Mouse (Mus musculus) embryonic facial prominence, embryonic 12.5 days (tissue): ENCODE measurements around the gene Arhgap1. TPM values are rescaled to one million over a fixed set of nuclear protein-coding genes. Genes with fewer than 3 reads are reported as not detected.

Experiments
- ATAC-seq: fragments of 200-750 bp; cut with Nextera tagmentation; 2 replicates; pipeline ENCODE4 v1.8.0; 2017; ENCODE audit not compliant: insufficient number of reproducible peaks, insufficient read depth, low FRiP score, low TSS enrichment
- H3K27ac ChIP-seq: fragments of 300-500 bp; sonication (generic); 2 replicates; pipeline ENCODE4 v1.5.1; 2016; ENCODE audit warnings: mild to moderate bottlenecking
- H3K27me3 ChIP-seq: fragments of 300-500 bp; sonication (generic); 2 replicates; pipeline ENCODE4 v1.6.1; 2016; ENCODE audit warnings: mild to moderate bottlenecking, moderate library complexity
- H3K36me3 ChIP-seq: fragments of 300-500 bp; sonication (generic); 2 replicates; pipeline ENCODE4 v1.6.1; 2016; ENCODE audit warnings: mild to moderate bottlenecking
- H3K4me1 ChIP-seq: fragments of 300-500 bp; sonication (generic); 2 replicates; pipeline ENCODE4 v1.6.1; 2016
- H3K4me2 ChIP-seq: fragments of 300-500 bp; sonication (generic); replicated peaks from 2 replicates; pipeline ENCODE4 v1.6.1; 2016; ENCODE audit warnings: mild to moderate bottlenecking, moderate library complexity
- H3K4me3 ChIP-seq: fragments of 300-500 bp; sonication (generic); 2 replicates; pipeline ENCODE4 v1.5.1; 2016; ENCODE audit warnings: mild to moderate bottlenecking
- H3K9ac ChIP-seq: fragments of 300-500 bp; sonication (generic); 2 replicates; pipeline ENCODE4 v1.6.1; 2016; ENCODE audit warnings: mild to moderate bottlenecking, moderate library complexity
- H3K9me3 ChIP-seq: fragments of 300-500 bp; sonication (generic); 2 replicates; pipeline ENCODE4 v1.6.1; 2016; ENCODE audit warnings: mild to moderate bottlenecking, moderate library complexity
- WGBS: fragments of 180-500 bp; shearing (Covaris S2); methylation state at CpG from one replicate; pipeline ENCODE4 v1.1.7; 2016; 5-methylcytosine and 5-hydroxymethylcytosine counted together
- polyA plus RNA-seq: library from polyadenylated mRNA; unstranded; fragments of >200 nt; fragmentation: Nextera tagmentation; extraction: Ambion mirVana; gene quantifications from 2 replicates; pipeline ENCODE4 v1.2.1, GENCODE M21; 2016

The Arhgap1 gene
- polyA plus RNA-seq, 1 experiment from 2014 or later: 102 TPM

DNA sequence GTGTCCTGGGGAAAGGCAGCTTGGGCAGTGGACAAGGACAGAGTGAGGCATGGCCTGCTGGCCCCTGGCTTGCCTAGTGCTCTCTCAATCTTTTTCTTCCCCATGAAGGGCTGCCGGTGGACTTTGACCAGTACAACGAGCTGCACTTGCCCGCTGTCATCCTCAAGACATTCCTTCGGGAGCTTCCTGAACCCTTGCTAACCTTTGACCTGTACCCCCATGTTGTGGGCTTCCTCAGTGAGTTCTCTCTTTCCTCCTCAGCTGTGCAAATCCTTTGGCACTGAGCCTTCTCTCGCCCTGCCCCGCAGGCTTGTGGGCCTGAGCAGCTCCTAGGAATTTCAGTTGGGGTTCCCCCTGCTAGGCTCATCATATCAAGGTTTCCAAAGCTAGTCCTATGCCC, 20.4 kb downstream of the Arhgap1 start:
- 88% methylated on average over 6 of the region's 6 CpGs for WGBS
- Histone ChIP-seq H3K9ac (no peak overlapping the region), H3K4me1 (no peaks in the 10 kb centered on the region), H3K27me3 (no peaks in the 10 kb centered on the region), H3K4me2 (no peak overlapping the region), H3K9me3 (no peaks in the 10 kb centered on the region), H3K4me3 (no peak overlapping the region), H3K27ac (no peak overlapping the region), H3K36me3 (peaks cover 73% of the 10 kb centered on the region)
- no peak for ATAC-seq

DNA sequence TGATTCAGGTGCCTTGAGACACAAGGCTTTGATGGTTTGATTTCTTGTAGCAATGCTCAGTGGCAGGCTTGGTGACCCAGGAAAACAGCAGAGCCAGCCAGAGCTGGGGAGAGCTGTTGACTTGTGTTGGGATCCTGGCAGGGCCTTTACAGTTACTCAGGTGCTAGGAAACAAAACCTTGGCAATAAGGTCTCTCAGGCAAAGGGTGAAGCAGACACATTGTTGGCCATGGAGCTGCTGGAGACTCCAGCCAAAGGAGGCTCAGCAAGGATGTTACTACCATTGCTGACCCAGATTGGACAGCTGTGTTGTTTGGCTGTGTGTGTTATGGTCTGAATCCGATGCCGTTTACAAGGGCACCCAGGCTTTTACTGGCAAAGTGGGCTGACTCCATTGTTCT, 23.9 kb downstream of the Arhgap1 start:
- Histone ChIP-seq H3K4me2 (no peak overlapping the region), H3K9me3 (no peaks in the 10 kb centered on the region), H3K9ac (no peak overlapping the region), H3K4me1 (no peaks in the 10 kb centered on the region), H3K27ac (no peak overlapping the region), H3K27me3 (no peaks in the 10 kb centered on the region), H3K4me3 (no peak overlapping the region), H3K36me3 (peaks cover 82% of the 10 kb centered on the region)
- no peak for ATAC-seq
- 100% methylated on average over 2 of the region's 2 CpGs for WGBS

DNA sequence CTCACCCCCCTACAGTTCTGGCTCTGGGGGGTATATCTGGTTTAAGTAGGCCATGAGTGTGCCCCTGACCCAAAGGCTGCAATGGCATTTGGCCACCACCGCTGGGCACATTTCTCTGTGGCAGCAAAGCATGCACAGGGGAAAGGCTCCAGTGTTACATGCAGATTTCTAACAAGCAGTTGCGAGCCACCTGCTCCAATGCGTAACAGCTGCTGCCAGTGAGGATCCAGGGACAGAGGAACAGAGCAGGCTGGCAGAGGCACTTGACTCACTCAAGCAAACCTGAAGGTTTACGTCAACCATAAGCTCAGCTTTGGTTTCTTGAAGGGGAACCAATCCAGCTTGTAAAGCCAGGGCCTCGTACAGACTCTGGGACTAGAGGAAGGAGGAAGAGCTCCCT, 25.2 kb downstream of the Arhgap1 start:
- Histone ChIP-seq H3K4me3 (no peak overlapping the region), H3K4me2 (no peak overlapping the region), H3K9ac (no peak overlapping the region), H3K27me3 (no peaks in the 10 kb centered on the region), H3K36me3 (peaks cover 81% of the 10 kb centered on the region), H3K27ac (no peak overlapping the region), H3K4me1 (no peaks in the 10 kb centered on the region), H3K9me3 (no peaks in the 10 kb centered on the region)
- ATAC-seq: no peak
- WGBS: 83% methylated on average over 5 of the region's 5 CpGs

DNA sequence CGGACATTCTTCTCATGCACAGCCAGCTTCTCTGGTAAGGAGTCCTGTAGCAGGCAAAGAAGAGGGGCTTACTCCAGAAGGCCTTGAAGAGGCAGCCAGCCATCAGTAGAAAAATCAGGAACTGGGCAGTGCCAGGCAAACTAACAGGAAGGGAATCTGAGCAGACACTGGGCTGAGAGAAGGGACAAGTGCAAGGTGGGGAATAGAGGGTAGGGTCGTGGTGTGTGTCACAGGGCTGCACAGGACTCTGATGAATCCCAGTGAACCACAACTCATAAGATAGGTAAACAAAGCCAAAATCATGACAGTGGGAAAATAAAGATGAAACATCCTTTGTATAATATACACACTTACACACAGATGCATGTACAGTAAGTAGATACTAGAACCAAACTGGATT, 26.8 kb downstream of the Arhgap1 start:
- peaks cover 76% of the 10 kb centered on the region for H3K36me3 ChIP-seq
- H3K4me3 ChIP-seq: no peak overlapping the region
- no peaks in the 10 kb centered on the region for H3K9me3 ChIP-seq
- no peak overlapping the region for H3K27ac ChIP-seq
- H3K4me1 ChIP-seq: no peaks in the 10 kb centered on the region
- no peak overlapping the region for H3K4me2 ChIP-seq
- H3K27me3 ChIP-seq: no peaks in the 10 kb centered on the region
- ATAC-seq: no peak
- no peak overlapping the region for H3K9ac ChIP-seq
- 82% methylated on average over 2 of the region's 2 CpGs for WGBS

DNA sequence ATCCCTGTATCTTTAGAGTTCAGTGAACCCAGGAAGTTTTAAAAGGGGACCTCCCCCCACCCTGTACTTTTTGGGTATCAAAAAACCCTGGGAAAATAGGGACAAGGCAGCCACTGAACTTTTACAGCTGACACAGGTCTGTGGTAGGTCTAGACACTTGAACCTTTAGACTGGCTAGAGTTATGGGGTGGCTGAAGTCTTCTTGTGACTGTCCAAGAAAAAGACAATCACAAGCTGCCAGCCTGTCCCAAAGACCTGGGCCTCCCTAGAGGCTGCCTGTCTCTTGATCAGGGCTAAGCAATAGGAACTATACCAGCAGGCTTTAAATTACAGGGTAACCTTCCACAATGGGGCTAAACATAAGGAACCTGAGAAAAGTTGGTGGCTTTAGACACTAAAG, 27.3 kb downstream of the Arhgap1 start:
- no peak overlapping the region for H3K9ac ChIP-seq
- H3K27ac ChIP-seq: no peak overlapping the region
- ATAC-seq: no peak
- H3K4me3 ChIP-seq: no peak overlapping the region
- H3K27me3 ChIP-seq: no peaks in the 10 kb centered on the region
- H3K4me1 ChIP-seq: no peaks in the 10 kb centered on the region
- H3K4me2 ChIP-seq: no peak overlapping the region
- H3K9me3 ChIP-seq: no peaks in the 10 kb centered on the region
- peaks cover 76% of the 10 kb centered on the region for H3K36me3 ChIP-seq

DNA sequence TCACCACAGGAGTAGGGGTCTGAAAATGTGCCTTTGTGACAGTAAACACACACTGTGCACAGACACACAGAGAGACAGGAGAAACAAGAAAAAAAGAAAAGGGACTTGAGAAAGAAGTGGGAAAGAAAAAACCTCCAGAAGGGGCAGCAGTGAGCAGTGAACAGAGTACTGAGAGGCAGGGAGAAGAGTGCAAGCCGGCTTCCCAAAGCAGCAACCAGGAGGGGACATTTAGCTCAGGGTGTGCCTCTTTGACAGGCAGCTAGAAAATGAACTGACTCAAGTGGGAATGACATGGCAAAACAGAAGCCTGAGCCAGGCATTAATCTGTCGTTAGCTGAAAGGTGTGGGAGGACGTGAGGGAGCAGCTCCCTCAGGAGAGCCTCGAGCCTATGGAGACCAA, 33.2 kb downstream of the Arhgap1 start:
- ATAC-seq: no peak

DNA sequence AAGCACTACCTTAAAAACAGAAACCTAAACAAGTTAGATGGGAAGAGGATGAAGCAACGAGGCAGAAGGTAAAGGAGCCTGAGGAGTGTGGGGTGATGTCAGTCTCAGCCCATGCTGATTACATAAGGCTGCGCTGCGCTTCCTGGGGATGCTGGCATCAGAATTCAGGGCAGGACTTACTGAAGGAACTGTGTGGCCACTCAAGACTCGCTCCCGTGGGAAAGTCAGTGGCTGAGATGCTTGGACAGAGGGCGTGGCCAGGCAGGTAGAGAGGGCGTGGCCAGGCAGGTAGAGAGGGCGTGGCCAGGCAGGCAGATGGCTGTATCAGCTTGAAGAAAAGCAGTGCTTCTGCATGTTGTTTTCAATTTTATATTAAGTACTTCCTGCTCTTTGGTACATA, 34.3 kb downstream of the Arhgap1 start:
- no peaks in the 10 kb centered on the region for H3K27me3 ChIP-seq
- no peak overlapping the region for H3K9ac ChIP-seq
- H3K4me1 ChIP-seq: no peaks in the 10 kb centered on the region
- no peak overlapping the region for H3K4me2 ChIP-seq
- H3K27ac ChIP-seq: no peak overlapping the region
- ATAC-seq: no peak
- H3K4me3 ChIP-seq: no peak overlapping the region
- H3K9me3 ChIP-seq: no peaks in the 10 kb centered on the region
- WGBS: 79% methylated on average over 8 of the region's 8 CpGs
- H3K36me3 ChIP-seq: peaks cover 78% of the 10 kb centered on the region

More for the DNA sequence above, 33.2 kb downstream of the Arhgap1 start:
- H3K36me3 ChIP-seq: peaks cover 81% of the 10 kb centered on the region
- no peaks in the 10 kb centered on the region for H3K4me1 ChIP-seq
- H3K27ac ChIP-seq: no peak overlapping the region
- no peak overlapping the region for H3K9ac ChIP-seq
- no peaks in the 10 kb centered on the region for H3K9me3 ChIP-seq
- 63% methylated on average over 4 of the region's 4 CpGs for WGBS
- H3K4me3 ChIP-seq: no peak overlapping the region
- no peaks in the 10 kb centered on the region for H3K27me3 ChIP-seq
- H3K4me2 ChIP-seq: no peak overlapping the region

DNA sequence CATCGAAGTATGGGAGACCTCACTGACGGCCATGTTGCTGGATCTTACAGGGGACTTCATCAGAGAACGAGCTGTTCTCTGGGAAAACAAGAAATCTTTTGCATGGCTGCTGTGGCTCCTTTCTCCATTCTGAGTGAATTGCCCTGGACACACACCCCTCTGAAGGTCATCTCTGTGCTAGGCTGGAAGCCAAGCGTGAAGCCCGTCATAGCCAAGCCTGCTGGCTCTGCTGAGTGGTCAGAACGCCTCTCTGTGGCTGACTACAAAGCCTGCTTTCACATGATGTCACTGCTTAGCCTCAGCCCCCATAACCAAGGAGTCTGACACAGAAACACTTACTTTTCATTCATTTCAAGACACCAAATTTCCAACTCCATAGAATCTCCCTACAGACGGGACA, 39.8 kb downstream of the Arhgap1 start:
- peaks cover 48% of the 10 kb centered on the region for H3K36me3 ChIP-seq
- 75% methylated on average over 7 of the region's 7 CpGs for WGBS
- no peaks in the 10 kb centered on the region for H3K27me3 ChIP-seq
- H3K9ac ChIP-seq: no peak overlapping the region
- no peak overlapping the region for H3K4me3 ChIP-seq
- H3K27ac ChIP-seq: no peak overlapping the region
- H3K4me1 ChIP-seq: no peaks in the 10 kb centered on the region
- H3K4me2 ChIP-seq: no peak overlapping the region
- no peaks in the 10 kb centered on the region for H3K9me3 ChIP-seq
- no peak for ATAC-seq

DNA sequence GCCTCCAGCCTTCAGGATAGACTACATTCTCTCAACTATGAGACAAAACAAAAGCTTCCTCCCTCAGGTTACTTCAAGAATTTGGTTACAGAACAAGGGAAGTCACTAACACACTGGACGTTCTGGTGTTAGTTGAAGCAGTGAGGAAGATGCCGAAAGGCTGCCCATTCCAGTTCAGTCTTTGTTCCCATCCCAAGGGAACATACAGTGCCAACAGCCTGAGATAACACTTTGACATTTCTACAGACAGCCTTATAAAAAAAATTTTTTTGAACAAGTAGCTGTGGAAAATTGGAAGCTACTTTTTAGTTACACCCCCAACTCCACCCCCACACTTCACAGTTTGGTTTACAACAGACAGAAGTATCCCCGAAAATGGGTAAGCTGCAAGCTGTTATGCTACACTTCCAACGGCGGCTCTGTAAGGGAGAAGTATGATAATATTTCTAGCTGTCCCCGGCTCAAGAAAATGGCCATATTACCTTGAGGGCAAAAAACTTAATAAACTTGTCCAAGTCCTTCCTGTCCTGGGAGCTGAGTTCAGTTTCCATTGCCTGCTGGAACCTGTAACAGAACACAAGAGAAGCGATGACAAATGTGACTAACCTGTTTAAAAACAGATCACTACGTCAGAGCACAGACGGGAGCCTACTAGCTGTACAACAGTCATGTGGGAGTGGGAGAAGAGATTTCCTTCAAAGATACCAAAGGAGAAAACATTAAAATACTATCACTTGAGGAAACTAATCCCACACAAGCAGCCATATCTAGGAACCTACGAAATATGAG, 46.0 kb downstream of the Arhgap1 start:
- no peaks in the 10 kb centered on the region for H3K27me3 ChIP-seq
- peaks cover 9% of the 10 kb centered on the region for H3K36me3 ChIP-seq
- no peaks in the 10 kb centered on the region for H3K4me1 ChIP-seq
- no peak overlapping the region for H3K27ac ChIP-seq
- no peak overlapping the region for H3K9ac ChIP-seq
- no peak for ATAC-seq
- no peak overlapping the region for H3K4me3 ChIP-seq
- 88% methylated on average over 10 of the region's 10 CpGs for WGBS
- no peaks in the 10 kb centered on the region for H3K9me3 ChIP-seq
- no peak overlapping the region for H3K4me2 ChIP-seq

DNA sequence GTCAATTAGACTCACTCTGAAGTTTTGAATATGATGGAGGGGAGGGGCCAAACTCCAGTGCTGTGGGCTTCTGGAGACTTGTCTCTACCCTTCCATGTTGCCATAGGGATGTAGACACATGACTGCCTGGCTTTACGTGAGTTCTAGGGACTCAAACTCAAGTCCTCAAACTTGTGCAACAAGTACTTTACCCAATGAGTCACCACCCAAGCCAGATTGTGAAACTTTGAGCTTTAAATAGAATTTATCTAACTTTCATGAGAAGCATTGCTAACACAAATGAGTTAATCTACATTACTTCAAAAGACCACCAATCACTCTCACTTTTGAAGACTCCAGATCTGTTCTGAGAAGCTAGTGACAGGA, 46.5 kb downstream of the Arhgap1 start:
- no peak for ATAC-seq
- H3K4me3 ChIP-seq: no peak overlapping the region
- H3K4me2 ChIP-seq: no peak overlapping the region
- H3K9ac ChIP-seq: no peak overlapping the region
- no peaks in the 10 kb centered on the region for H3K4me1 ChIP-seq
- H3K9me3 ChIP-seq: no peaks in the 10 kb centered on the region
- H3K27ac ChIP-seq: no peak overlapping the region
- 79% methylated on average over 1 of the region's 1 CpGs for WGBS
- no peaks in the 10 kb centered on the region for H3K27me3 ChIP-seq
- peaks cover 9% of the 10 kb centered on the region for H3K36me3 ChIP-seq

DNA sequence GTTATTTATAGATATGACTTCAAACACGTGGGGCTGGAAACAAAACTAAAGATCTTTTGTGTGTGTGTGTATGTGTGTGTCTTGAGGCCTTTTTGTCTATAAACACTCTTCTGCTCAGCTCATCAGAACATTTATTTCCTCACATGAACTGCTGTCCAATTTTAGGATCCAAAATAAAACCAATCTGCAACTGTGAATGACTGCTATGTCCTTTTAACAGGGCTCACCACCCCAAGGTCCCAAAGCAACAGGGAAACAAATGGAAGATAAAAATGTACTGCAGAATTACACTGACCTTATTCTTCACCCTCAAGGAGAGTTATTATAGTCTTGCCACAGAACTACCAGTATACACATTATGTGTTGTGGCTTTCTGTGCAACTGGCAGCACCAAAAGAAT, 49.6 kb downstream of the Arhgap1 start:
- Histone ChIP-seq H3K9me3 (no peaks in the 10 kb centered on the region), H3K27me3 (no peaks in the 10 kb centered on the region), H3K9ac (no peak overlapping the region), H3K4me3 (no peak overlapping the region), H3K27ac (no peak overlapping the region), H3K36me3 (0 out of 2 replicates have a peak, but pooled peaks cover 2% of the 10 kb centered on the region), H3K4me2 (no peak overlapping the region), H3K4me1 (no peaks in the 10 kb centered on the region)
- no peak for ATAC-seq
- 84% methylated on average over 1 of the region's 1 CpGs for WGBS

DNA sequence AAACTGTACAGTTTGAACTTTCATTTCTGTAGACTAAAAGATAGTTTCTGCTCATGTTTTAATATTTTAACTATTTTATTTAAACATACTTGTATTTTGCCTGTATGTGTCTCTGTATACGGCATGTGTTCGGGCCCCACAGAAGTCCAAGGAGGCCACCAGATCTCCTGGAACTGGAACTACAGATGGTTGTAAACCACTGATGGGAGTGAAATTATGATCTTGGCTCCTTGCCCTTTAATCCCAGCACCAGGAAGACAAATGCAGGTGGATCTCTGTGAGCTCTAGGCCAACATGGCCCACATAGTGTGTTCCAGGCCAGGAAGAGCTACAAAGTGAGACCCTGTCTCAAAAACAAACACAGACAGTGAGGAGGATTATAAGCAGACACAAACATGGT, 51.7 kb downstream of the Arhgap1 start:
- H3K4me2 ChIP-seq: no peak overlapping the region
- no peak overlapping the region for H3K4me3 ChIP-seq
- 99% methylated on average over 2 of the region's 2 CpGs for WGBS
- H3K4me1 ChIP-seq: no peaks in the 10 kb centered on the region
- no peak for ATAC-seq
- no peak overlapping the region for H3K27ac ChIP-seq
- no peaks in the 10 kb centered on the region for H3K9me3 ChIP-seq
- no peaks in the 10 kb centered on the region for H3K27me3 ChIP-seq
- no peaks in the 10 kb centered on the region for H3K36me3 ChIP-seq
- no peak overlapping the region for H3K9ac ChIP-seq
